ENCODE assay signal across 8 mouse cellular contexts in the genomic region with DNA sequence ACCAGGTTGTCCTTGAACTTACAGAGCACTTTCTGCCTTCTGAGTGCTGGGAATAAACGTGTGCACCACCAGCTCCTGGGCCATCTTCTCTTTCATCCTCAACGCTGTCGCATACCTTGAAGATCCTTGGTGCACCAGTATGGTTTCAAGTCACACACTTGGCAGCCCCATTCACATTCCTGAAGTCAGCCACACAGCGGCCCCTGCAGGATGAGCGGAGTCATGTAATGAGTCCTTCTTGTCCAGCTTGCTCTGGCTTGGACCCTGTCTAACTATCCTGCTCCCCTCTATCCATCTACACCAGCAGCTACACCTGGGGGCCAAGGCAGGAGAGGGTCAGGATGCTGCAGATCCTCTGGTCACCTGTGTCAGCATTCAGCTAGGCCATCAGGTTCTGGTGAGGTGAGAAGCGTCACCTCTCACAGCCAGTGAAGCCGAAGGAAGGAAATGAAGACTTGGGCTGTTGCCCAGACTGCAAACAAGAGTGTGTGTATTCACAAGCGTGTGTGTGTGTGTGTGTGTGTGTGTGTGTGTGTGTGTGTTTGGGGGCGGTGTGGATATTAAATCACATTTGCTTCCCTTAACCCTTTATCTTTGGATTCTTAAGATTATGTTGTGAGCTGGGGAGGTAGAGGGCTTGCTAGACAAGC. TPM values are rescaled to one million over a fixed set of nuclear protein-coding genes. Genes with fewer than 3 reads are reported as not detected.
DNase-seq lines count a peak whose midpoint lies in the region; ATAC-seq and TF ChIP-seq lines count a peak whose summit lies in the region.

No protein-coding gene starts in this region.

- ATAC-seq in forebrain, embryonic 16.5 days, result no peak
- no peak for ATAC-seq in neural tube, embryonic 11.5 days (ENCODE audit: insufficient read depth, low FRiP score, low TSS enrichment)
- ATAC-seq in neural tube, embryonic 15.5 days (ENCODE audit: low FRiP score), result no peak

- H3K4me2 ChIP-seq in forebrain, embryonic 16.5 days (ENCODE audit: low read length), result no peak overlapping the region
- H3K4me2 ChIP-seq in neural tube, embryonic 11.5 days (ENCODE audit: low read depth), result no peak overlapping the region
- no peak overlapping the region for H3K4me2 ChIP-seq in neural tube, embryonic 15.5 days

- no peaks in the 10 kb centered on the region for H3K9me3 ChIP-seq in forebrain, embryonic 10.5 days
- no peaks in the 10 kb centered on the region for H3K9me3 ChIP-seq in forebrain, embryonic 16.5 days (ENCODE audit: control insufficient read depth, low read length)
- H3K9me3 ChIP-seq in neural tube, embryonic 11.5 days (ENCODE audit: control insufficient read depth, low read length), result no peaks in the 10 kb centered on the region
- no peaks in the 10 kb centered on the region for H3K9me3 ChIP-seq in neural tube, embryonic 15.5 days (replicated peaks)

- TF ChIP-seq POLR2A in small intestine, adult 2 months (IDR thresholded peaks at IDR 0.05; ENCODE audit: low read depth, low read length), result no peak

- no peak overlapping the region for H3K4me3 ChIP-seq in forebrain, embryonic 10.5 days
- H3K4me3 ChIP-seq in forebrain, embryonic 16.5 days (replicated peaks; ENCODE audit: low read length), result no peak overlapping the region
- no peak overlapping the region for H3K4me3 ChIP-seq in neural tube, embryonic 11.5 days (ENCODE audit: low read depth, low read length)
- H3K4me3 ChIP-seq in neural tube, embryonic 15.5 days (replicated peaks), result no peak overlapping the region
- no peak overlapping the region for H3K4me3 ChIP-seq in small intestine, adult 2 months (ENCODE audit: low read depth, low read length)

- H3K27ac ChIP-seq in forebrain, embryonic 10.5 days, result no peak overlapping the region
- no peak overlapping the region for H3K27ac ChIP-seq in forebrain, embryonic 16.5 days (ENCODE audit: low read length)
- H3K27ac ChIP-seq in neural tube, embryonic 11.5 days (ENCODE audit: low read depth, low read length), result no peak overlapping the region
- H3K27ac ChIP-seq in neural tube, embryonic 15.5 days (replicated peaks), result no peak overlapping the region
- no peak overlapping the region for H3K27ac ChIP-seq in small intestine, adult 2 months (ENCODE audit: insufficient read depth, low read depth, low read length)

- H3K27me3 ChIP-seq in forebrain, embryonic 10.5 days (ENCODE audit: poor library complexity, severe bottlenecking), result peaks cover 11% of the 10 kb centered on the region; the same call in 1 of the 2 replicates
- H3K27me3 ChIP-seq in forebrain, embryonic 16.5 days (replicated peaks; ENCODE audit: control insufficient read depth, insufficient read depth, low read length), result no peaks in the 10 kb centered on the region
- H3K27me3 ChIP-seq in neural tube, embryonic 11.5 days (ENCODE audit: control insufficient read depth, insufficient read depth, low read length), result no peaks in the 10 kb centered on the region
- no peaks in the 10 kb centered on the region; the same call in 1 of the 2 replicates for H3K27me3 ChIP-seq in neural tube, embryonic 15.5 days (replicated peaks)
- no peaks in the 10 kb centered on the region for H3K27me3 ChIP-seq in small intestine, adult 2 months (ENCODE audit: control insufficient read depth, insufficient read depth, low read length)

- H3K4me1 ChIP-seq in forebrain, embryonic 10.5 days, result peaks cover 5% of the 10 kb centered on the region; the same call in 1 of the 2 replicates
- peaks cover 16% of the 10 kb centered on the region for H3K4me1 ChIP-seq in forebrain, embryonic 16.5 days (replicated peaks; ENCODE audit: control insufficient read depth, insufficient read depth, low read length)
- H3K4me1 ChIP-seq in neural tube, embryonic 11.5 days (ENCODE audit: control insufficient read depth, insufficient read depth, low read length), result no peaks in the 10 kb centered on the region
- H3K4me1 ChIP-seq in neural tube, embryonic 15.5 days, result peaks cover 8% of the 10 kb centered on the region; the same call in 1 of the 2 replicates
- H3K4me1 ChIP-seq in small intestine, adult 2 months (ENCODE audit: control insufficient read depth, insufficient read depth, insufficient read length, low read length), result peaks cover 6% of the 10 kb centered on the region; the same call in 1 of the 2 replicates

- no peak overlapping the region for H3K9ac ChIP-seq in forebrain, embryonic 16.5 days (replicated peaks; ENCODE audit: low read depth, low read length)
- no peak overlapping the region for H3K9ac ChIP-seq in neural tube, embryonic 11.5 days (ENCODE audit: low read length)
- no peak overlapping the region for H3K9ac ChIP-seq in neural tube, embryonic 15.5 days (replicated peaks)

- peak; percentile 48; the same call in 1 of the 2 replicates for TF ChIP-seq CTCF in small intestine, adult 2 months (IDR thresholded peaks at IDR 0.05; ENCODE audit: extremely low read depth, insufficient read length, insufficient replicate concordance, low read depth, low read length)

- H3K36me3 ChIP-seq in forebrain, embryonic 10.5 days (replicated peaks), result no peaks in the 10 kb centered on the region
- H3K36me3 ChIP-seq in forebrain, embryonic 16.5 days (ENCODE audit: control insufficient read depth, insufficient read depth), result no peaks in the 10 kb centered on the region
- H3K36me3 ChIP-seq in neural tube, embryonic 11.5 days (ENCODE audit: control insufficient read depth, insufficient read depth, low read length), result no peaks in the 10 kb centered on the region
- H3K36me3 ChIP-seq in neural tube, embryonic 15.5 days, result no peaks in the 10 kb centered on the region
- H3K36me3 ChIP-seq in small intestine, adult 2 months (ENCODE audit: control insufficient read depth, insufficient read depth, low read length), result no peaks in the 10 kb centered on the region

- DNase-seq in forebrain, embryonic 10.5 days (ENCODE audit: extremely low spot score, low spot score), result peak; percentile 32
- DNase-seq in neural tube, embryonic 11.5 days (ENCODE audit: low spot score), result peak; percentile 46
- DNase-seq in cerebellum, postnatal 4 days (ENCODE audit: low spot score in 2 of 2), result peak; percentile 35 to 47
- DNase-seq in kidney, postnatal 14 days, result peak; percentile 57
- DNase-seq in right cerebral cortex, adult 18-20 months, result no peak

- WGBS in forebrain, embryonic 10.5 days, result 55% methylated on average over 9 of the region's 9 CpGs
- WGBS in forebrain, embryonic 16.5 days, result 40% methylated on average over 9 of the region's 9 CpGs
- 66% methylated on average over 9 of the region's 9 CpGs for WGBS in neural tube, embryonic 11.5 days
- WGBS in neural tube, embryonic 15.5 days, result 62% methylated on average over 9 of the region's 9 CpGs
- WGBS in small intestine, adult 2 months, result 35% methylated on average over 9 of the region's 9 CpGs

RNA-seq across cellular contexts. Expression of a gene that starts 18.0 kb away (rescaled TPM):
- 18.3 and 18.6 TPM in 2 replicates for polyA plus RNA-seq in forebrain, embryonic 10.5 days (2016; fragmentation: Nextera tagmentation; extraction: Ambion mirVana)
- 12.8 and 13.3 TPM in 2 replicates for polyA plus RNA-seq in forebrain, embryonic 16.5 days (2015; fragmentation: Nextera tagmentation; extraction: Ambion mirVana)
- polyA plus RNA-seq in neural tube, embryonic 11.5 days (2014; fragmentation: Nextera tagmentation; extraction: Ambion mirVana), result 12.5 and 12.6 TPM in 2 replicates
- 11.7 and 12.7 TPM in 2 replicates for polyA plus RNA-seq in neural tube, embryonic 15.5 days (2015; fragmentation: Nextera tagmentation; extraction: Ambion mirVana)
- 21.6 and 37.0 TPM in 2 replicates for polyA plus RNA-seq in small intestine, adult 2 months (2012; rRNA removed)
